Mouse (Mus musculus) lung, postnatal 10 days (tissue): ENCODE data around the gene Capn3.
A peak's percentile ranks its signal among the peaks of the same experiment; 100 is the strongest.

Source experiments
- DNase-seq: peaks from one replicate; pipeline ENCODE4 v3.0.0; 2021

Capn3 gene

DNA sequence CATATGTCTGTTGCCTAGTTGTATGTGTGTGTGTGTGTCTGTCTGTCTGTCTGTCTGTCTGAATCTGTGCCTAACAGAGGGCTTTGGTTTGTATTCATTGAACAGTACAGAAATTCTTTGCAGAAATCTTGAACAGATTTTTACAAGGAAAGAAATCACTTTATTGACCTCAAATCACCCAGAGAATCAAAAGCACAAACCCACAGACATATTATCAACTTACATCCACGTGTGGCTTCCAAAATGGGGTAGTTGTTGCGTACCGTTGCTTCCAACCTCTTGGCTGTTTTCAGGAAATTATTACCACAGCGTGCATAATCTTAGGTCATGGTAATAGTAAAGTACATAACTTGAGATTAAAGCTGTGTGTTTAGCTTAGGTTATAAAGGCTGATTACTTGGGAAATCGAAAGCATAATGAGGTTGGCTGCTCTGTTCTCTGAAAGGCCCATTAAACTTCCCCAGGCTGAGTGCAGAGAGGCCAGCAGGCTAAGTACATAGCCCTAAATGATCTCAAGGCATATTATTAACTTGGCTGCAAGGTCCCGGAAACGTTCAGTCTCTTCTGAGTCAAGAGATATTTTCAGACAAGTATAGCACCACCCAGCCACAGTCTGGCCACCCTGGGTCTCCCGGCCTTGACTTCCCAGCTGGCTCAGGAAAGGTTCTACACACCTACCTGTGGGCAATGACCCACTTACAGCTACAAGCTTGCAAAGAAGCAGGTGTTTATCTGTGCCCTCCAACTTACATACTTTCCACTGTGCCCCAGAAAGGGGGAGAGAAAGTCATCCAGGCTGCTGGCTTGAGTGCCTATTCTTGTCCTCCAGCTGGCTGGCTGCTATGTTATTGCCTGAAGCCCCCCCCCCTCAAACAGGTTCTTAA lies 26.9 kb downstream of the Capn3 start:
- no peak for DNase-seq

DNA sequence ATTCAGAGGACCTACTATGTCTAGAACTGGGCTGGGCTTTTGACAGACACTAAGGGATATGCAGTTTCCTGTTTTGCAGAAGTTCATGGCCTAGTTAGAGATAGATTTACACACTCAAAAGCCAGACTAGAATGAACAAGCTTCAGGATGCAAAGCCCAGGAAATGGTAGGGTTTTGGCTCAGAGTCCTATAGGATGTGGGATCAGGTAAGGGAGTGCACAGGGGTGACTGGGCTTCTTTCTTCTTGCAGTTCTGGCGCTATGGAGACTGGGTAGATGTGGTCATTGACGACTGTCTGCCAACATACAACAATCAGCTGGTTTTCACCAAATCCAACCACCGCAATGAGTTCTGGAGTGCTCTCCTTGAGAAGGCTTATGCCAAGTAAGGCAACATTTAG lies 28.4 kb downstream of the Capn3 start:
- DNase-seq = no peak

DNA sequence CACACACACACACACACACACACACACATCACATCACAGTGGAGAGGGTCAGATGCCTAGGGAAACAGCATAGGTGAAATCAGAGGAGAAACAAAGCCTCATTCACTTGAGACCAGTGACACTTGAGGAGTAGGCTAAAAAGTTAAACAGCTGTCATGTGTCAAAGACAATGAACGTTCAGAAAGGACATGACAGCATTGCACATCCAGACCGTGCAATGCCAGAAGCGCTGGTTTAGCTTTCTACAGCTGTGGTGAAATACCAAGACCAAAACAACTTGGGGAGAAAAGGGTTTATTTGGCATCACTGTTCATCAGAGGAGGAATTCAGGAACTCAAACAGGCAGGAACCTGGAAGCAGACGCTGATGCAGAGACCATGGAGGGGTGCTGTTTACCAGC lies 37.4 kb downstream of the Capn3 start:
- DNase-seq = peak; percentile 13

DNA sequence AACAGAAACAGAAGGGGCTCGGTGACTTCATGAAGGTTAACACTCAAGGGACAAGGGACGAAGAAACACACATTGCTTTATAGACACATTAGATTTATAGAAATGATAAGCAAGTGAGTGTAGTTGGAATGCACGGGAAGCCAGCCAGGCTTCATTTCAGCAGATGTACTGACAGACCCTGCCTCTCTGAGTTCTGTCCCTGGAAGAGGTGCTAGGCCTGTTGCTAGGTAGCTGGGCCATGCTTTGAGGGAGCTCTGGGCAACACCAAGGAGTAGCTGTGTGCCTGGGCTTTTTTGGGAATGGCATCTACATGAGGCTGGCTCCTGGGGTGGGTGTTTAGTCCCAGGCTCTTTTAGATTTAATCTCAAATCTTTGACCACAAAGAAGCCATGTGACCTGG lies 40.7 kb downstream of the Capn3 start:
- DNase-seq = no peak

DNA sequence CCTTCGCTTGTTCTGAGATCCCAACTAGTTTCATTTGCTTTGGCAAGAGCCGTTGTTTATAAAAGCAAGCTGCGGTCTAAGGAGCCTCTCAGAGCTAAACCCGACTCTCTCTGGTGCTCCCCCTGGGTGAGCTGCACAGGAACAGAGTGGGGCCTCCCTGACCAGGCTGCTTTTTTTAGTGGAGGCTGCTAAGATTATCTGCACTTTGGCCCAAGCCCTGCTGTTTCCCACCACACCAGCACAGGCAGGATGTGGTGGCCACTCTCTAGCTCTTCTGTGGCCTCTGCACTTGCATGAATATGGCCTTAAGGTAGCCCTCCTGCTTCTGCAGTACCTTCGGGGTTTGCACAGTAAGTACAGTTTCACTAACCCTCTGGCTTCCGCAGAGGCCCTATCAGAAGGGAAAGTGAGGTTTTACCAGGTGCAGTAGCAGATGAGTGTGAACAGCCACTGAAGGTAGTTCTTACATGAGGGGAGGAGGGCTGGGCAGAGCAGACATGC lies 44.2 kb downstream of the Capn3 start:
- peak; percentile 18 for DNase-seq

DNA sequence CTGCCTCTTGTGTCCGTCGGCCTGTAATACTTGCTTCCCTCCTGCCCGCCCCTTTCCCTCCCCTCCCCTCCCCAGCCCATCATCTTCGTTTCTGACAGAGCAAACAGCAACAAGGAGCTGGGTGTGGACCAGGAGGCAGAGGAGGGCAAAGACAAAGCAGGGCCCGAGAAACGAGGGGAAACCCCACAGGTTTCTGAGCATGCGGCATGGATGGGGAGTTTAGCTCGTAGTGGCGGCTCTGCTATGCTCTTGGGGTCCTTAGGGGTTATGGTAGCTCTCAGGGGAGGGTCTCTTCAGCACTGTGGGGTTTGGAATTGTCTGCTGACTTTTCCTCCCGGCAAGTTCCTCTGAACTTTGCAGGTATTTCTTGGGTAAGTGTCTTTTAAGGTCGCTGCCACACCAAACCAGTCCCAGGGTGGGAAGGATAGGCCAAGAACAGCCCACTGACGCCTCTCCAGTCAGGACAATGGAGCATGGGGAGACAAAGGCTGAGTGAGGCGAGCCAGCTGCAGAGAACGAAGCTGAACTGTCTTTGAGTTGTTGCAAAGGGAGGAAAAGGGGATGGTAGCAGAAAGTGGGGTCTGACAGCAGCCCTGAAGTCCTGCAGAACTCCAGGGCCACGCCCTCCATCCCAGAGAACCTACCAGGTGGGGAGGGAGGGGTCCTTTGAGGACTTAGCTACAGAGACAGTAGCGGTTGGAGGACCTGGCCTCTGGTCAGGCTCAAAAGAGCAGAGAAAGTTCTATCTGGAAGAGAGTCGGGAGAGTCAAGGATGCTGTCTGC lies 45.5 kb downstream of the Capn3 start:
- no peak for DNase-seq

DNA sequence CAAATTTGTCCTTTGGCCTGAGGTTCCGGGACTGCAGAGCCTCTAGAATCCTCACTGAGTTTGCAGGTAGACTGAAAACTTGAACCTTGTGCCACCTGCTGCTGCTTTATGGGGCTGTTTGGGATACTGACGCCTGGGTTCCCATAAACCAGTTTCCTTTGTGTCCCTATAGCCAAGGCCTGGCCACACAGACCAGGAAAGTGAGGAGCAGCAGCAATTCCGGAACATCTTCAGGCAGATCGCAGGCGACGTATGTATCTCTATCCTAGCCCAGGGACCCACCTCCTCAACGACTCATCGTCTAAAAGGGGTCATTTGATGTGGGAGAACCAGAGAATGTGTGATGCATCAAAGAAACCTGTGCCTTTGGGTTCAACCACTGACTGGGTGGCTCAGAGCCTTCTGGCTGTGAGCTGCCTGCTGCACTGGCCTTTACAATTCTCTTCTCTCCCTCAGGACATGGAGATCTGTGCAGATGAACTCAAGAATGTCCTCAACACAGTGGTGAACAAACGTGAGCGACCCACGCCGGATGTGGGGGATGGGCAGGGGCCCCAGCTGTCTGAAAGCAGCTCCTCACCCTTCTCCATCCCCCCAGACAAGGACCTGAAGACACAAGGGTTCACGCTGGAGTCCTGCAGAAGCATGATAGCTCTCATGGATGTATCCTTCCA lies 46.2 kb downstream of the Capn3 start:
- DNase-seq = no peak

DNA sequence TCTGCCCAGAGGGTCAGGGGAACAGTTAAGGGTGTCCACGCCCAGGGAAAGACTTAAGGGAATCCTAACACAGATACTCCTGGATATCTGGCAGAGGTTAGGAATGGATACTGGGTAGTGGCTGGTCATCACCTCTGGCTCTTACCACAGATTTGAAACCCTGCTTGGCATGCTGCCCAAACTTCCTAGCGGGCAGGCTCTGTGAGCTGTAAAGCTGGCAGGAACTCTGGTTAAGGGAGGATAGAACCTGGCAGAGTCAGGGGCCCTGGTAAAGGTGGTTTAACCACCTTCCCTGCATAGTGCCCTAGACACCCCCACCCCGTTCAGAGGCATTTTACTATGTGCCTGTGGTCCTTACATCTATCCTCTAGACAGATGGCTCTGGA lies 46.8 kb downstream of the Capn3 start:
- DNase-seq = no peak

DNA sequence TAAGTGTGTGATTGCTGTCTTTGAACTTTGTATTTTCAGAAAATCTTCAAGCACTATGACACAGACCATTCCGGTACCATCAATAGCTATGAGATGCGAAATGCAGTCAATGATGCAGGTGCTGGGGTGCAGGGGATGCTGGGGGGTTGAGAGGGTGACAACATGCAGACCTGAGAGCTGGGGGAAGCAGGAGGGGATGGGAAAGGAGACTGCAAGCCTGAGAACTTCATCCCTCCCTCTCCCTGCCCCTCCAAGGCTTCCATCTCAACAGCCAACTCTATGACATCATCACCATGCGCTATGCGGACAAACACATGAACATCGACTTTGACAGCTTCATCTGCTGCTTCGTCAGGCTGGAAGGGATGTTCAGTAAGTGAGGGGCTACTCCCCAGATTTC lies 47.3 kb downstream of the Capn3 start:
- no peak for DNase-seq

DNA sequence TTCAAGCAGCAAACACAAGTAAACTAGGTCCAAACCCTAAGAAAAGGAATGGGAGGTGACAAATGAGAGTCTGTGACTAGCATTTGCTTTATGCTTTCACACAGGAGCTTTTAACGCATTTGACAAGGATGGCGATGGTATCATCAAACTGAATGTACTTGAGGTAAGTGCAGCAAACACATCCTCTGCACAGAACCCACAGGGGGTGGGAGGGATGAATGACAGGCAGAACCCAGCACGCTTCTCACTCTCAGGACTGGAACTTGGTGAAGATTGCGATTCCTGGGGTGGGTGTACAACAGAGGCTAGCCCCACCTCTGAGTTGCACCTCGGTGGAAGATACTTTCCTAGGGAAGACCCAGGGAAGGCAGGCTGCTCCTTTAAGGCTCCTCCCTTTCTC lies 48.2 kb downstream of the Capn3 start:
- DNase-seq = no peak

DNA sequence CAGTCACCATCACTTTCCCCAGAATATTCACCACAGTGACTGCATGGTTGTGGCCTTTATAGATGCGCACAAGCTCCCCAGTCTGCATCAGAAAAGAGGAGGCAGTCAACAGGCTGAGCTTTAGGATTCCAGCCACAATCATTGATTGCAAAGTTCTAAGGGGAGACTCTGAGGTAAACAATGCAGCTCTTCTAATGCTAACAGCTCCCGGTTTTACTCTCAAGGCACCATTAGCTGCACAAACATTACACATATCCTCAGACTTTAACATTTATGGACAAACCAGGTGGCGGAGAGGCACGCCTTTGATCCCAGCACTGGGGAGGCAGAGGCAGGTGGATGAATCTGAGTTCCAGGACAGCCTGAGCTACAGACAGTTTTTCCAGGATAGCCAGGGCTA lies 58.4 kb downstream of the Capn3 start:
- DNase-seq = no peak

DNA sequence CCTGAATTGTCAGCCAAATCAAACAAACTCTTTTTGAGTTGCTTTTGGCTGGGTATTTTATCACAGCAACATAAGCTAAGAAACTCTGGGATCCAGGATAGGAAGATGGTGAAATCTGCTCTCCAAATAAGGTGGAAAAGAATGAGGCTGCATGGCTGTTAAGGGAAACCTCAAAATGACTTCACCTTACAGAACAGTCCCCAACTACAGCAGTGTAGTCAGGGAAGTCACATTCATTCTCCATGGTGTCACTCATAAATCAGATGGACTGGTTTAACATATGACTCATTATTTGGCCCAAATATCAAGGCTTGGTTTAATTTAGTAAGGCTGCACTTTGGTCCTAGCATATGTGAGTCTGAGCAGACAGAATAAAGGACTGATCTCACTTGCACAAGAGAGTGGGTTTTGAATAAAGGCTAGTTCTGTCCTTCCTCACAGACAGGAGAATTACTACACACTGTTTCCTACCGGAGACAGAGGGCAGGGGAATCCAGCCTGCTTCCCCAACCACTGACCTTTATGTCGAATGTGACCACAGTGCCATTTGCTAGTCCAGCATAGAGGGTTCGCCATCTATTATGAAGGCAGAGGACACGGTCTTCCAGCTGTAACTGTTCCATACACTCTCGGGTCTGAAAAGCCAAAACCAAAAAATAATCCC lies 62.9 kb downstream of the Capn3 start:
- no peak for DNase-seq

DNA sequence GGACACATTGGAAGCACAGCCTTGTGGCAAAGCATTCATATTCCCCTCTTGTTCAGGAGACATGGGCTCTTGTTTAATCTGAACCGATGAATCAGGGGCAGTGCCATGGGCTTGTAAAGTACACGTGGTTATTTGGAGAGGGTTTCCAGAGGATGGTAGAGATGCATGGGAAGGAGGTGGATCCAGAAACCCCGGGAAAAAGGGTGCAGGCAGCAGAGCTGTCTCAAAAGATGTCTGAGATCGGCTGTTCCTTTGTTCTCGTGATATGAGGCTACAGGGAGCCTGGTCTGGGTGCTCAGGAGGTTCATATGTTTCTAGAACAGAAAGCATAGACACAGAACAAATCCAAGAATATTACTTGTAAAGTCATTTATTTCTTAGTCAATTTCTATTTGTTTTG lies 71.0 kb downstream of the Capn3 start:
- DNase-seq = no peak

DNA sequence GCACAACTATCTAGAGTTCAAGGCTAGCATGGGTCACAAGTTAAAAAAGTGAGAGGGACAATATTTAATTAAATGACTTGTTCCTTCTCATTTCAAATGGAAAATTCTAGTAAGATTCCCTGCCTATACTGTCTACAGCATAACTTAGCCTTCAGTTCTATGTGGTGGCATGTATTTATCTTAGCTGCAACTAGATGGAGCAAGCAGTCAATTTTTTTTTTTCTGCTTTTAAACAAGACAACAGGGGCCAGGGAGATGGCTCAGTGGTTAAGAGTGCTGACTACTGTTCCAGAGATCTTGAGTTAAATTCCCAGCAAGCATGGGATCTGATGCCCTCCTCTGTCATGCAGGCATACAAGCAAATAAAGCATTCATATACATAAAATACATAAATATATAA lies 73.7 kb downstream of the Capn3 start:
- no peak for DNase-seq

DNA sequence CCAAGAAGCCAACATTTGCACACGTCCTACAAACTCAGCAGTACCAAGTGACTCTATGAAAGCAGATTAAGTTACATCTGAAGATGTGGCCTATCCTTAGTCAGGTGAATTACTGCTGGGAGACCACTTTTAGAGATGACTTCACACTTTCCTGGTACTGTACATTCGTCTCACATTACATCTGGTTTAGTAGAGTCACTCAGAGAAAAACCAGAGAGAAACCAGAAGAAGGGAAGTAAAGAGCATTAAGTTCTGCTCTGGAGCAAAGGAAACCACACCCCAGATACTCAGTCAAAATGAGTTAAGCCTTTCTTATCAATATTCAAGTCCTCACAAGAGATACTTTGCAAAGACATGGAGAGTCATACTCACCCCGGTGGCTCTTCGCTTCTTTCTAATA lies 75.4 kb downstream of the Capn3 start:
- no peak for DNase-seq

DNA sequence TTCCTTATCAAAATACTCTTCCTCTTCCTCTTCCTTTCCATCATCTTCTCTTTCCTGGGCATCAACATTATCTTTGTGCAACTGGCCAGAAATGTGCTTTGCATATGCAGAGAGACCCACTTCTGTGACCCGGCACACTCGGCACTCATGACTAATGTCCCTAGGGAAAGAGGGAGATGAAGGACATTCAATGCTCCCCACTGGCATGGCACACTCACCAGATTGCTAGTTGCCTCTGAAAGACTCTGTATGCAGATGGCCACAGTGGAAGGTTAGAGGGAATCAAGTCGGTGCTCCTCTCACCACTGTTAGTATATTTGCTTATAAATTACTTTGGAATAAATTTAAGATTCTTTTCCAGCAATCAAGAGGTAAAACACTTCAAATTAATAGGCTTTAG lies 83.5 kb downstream of the Capn3 start:
- no peak for DNase-seq

DNA sequence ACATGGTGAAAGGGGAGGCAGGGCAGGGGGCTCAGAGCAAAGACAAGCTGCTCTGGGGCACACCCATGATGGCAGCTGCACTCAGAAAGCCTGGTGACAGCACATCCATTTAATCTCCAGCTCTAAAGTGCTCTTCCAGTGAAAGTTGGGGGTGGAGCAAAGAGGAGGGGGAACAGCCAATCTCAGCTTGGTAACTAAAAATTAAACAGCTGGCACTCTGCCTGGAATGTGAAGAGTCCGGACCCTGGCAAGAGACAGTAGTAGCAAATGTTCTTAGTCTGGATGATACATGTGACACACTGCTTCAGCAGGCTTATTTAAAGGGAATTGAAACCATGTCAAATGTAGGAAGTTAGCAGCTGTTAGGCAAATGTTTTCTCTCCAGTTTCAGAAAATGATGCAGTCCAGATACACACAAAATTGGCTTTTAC lies 84.0 kb downstream of the Capn3 start:
- DNase-seq = peak; percentile 95

DNA sequence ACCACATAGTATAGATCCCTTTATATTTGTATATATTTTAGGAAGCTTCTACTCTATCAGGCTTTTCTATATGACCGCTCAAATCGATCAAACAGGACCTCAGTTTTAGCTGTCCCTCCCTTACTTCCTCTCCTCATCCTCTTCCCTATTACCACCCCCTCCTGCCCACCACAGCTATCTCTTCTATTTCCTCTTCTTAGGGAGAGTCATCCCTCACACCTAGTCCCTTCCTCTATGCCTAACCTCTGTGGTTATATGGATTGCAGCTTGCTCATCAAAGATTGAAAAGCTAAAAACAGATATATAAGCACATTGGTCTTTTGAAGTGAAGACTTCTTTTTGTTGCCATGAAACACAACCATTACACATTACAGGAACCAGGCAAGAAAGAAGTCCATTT lies 88.9 kb downstream of the Capn3 start:
- no peak for DNase-seq
